Mouse (Mus musculus) lung, adult 2 months (tissue): Measurements from ENCODE around the gene Hipk2.

ENCODE experiments used
- CTCF ChIP-seq: fragments of 200-500 bp; IDR thresholded peaks from 2 replicates; pipeline ENCODE4 v1.5.1; 2011; ENCODE audit warnings: mild to moderate bottlenecking, low read length, control low read depth; ENCODE audit not compliant: insufficient read depth
- POLR2A ChIP-seq: fragments of 200-500 bp; IDR thresholded peaks from 2 replicates; pipeline ENCODE4 v1.6.1; 2011; ENCODE audit warnings: low read depth, mild to moderate bottlenecking, control low read depth, low read length, borderline replicate concordance; ENCODE audit errors: extremely low read depth

GRCm38 (mm10) chr6:38787811-38788509, 88.0 kb downstream of the Hipk2 start:
- TF ChIP-seq CTCF = no peak
- no peak for TF ChIP-seq POLR2A
